Mouse (Mus musculus): ENCODE data around the gene Edil3. TPM values are rescaled to one million over a fixed set of nuclear protein-coding genes. Genes with fewer than 3 reads are reported as not detected.

The Edil3 gene
- polyA plus RNA-seq, 1 experiment = 0.30 TPM

- no peaks in the 10 kb centered on the region for H3K4me1 ChIP-seq (ENCODE audit: control insufficient read depth, insufficient read depth, insufficient read length, low read length)
- H3K4me3 ChIP-seq (ENCODE audit: low read depth, low read length) = no peak overlapping the region
- TF ChIP-seq CTCF (IDR thresholded peaks at IDR 0.05; ENCODE audit: extremely low read depth, insufficient read length, insufficient replicate concordance, low read depth, low read length) = no peak
- no peak for TF ChIP-seq POLR2A (IDR thresholded peaks at IDR 0.05; ENCODE audit: low read depth, low read length)
- 70% methylated on average over 4 of the region's 4 CpGs for WGBS
- no peaks in the 10 kb centered on the region for H3K27me3 ChIP-seq (ENCODE audit: control insufficient read depth, insufficient read depth, low read length)
- H3K36me3 ChIP-seq (ENCODE audit: control insufficient read depth, insufficient read depth, low read length) = no peaks in the 10 kb centered on the region
- H3K27ac ChIP-seq (ENCODE audit: insufficient read depth, low read depth, low read length) = no peak overlapping the region
These were observed 432.8 kb downstream of the Edil3 start for GRCm38 (mm10) chr13:89253990-89254642.

GRCm38 (mm10) chr13:89256906-89257305, 435.6 kb downstream of the Edil3 start:
- H3K27me3 ChIP-seq (ENCODE audit: control insufficient read depth, insufficient read depth, low read length) = no peaks in the 10 kb centered on the region
- no peaks in the 10 kb centered on the region for H3K4me1 ChIP-seq (ENCODE audit: control insufficient read depth, insufficient read depth, insufficient read length, low read length)
- TF ChIP-seq POLR2A (IDR thresholded peaks at IDR 0.05; ENCODE audit: low read depth, low read length) (no peak), CTCF (IDR thresholded peaks at IDR 0.05; ENCODE audit: extremely low read depth, insufficient read length, insufficient replicate concordance, low read depth, low read length) (no peak)
- no peak overlapping the region for H3K4me3 ChIP-seq (ENCODE audit: low read depth, low read length)
- H3K36me3 ChIP-seq (ENCODE audit: control insufficient read depth, insufficient read depth, low read length) = no peaks in the 10 kb centered on the region
- WGBS = 52% methylated on average over 1 of the region's 1 CpGs
- no peak overlapping the region for H3K27ac ChIP-seq (ENCODE audit: insufficient read depth, low read depth, low read length)

GRCm38 (mm10) chr13:89286696-89287305, 465.5 kb downstream of the Edil3 start:
- H3K27me3 ChIP-seq (ENCODE audit: control insufficient read depth, insufficient read depth, low read length) = no peaks in the 10 kb centered on the region
- WGBS = 72% methylated on average over 5 of the region's 5 CpGs
- no peaks in the 10 kb centered on the region for H3K4me1 ChIP-seq (ENCODE audit: control insufficient read depth, insufficient read depth, insufficient read length, low read length)
- no peaks in the 10 kb centered on the region for H3K36me3 ChIP-seq (ENCODE audit: control insufficient read depth, insufficient read depth, low read length)
- no peak overlapping the region for H3K27ac ChIP-seq (ENCODE audit: insufficient read depth, low read depth, low read length)
- no peak for TF ChIP-seq CTCF (IDR thresholded peaks at IDR 0.05; ENCODE audit: extremely low read depth, insufficient read length, insufficient replicate concordance, low read depth, low read length)
- TF ChIP-seq POLR2A (IDR thresholded peaks at IDR 0.05; ENCODE audit: low read depth, low read length) = no peak
- no peak overlapping the region for H3K4me3 ChIP-seq (ENCODE audit: low read depth, low read length)

- Histone ChIP-seq H3K4me1 (ENCODE audit: control insufficient read depth, insufficient read depth, insufficient read length, low read length) (no peaks in the 10 kb centered on the region), H3K36me3 (ENCODE audit: control insufficient read depth, insufficient read depth, low read length) (no peaks in the 10 kb centered on the region), H3K27ac (ENCODE audit: insufficient read depth, low read depth, low read length) (no peak overlapping the region), H3K27me3 (ENCODE audit: control insufficient read depth, insufficient read depth, low read length) (no peaks in the 10 kb centered on the region), H3K4me3 (ENCODE audit: low read depth, low read length) (no peak overlapping the region)
- 48% methylated on average over 4 of the region's 4 CpGs for WGBS
- TF ChIP-seq POLR2A (IDR thresholded peaks at IDR 0.05; ENCODE audit: low read depth, low read length) (no peak), CTCF (IDR thresholded peaks at IDR 0.05; ENCODE audit: extremely low read depth, insufficient read length, insufficient replicate concordance, low read depth, low read length) (no peak)
These were observed 466.9 kb downstream of the Edil3 start for GRCm38 (mm10) chr13:89288201-89288600.

GRCm38 (mm10) chr13:89321155-89321554, 499.9 kb downstream of the Edil3 start:
- H3K27me3 ChIP-seq (ENCODE audit: control insufficient read depth, insufficient read depth, low read length) = no peaks in the 10 kb centered on the region
- H3K36me3 ChIP-seq (ENCODE audit: control insufficient read depth, insufficient read depth, low read length) = no peaks in the 10 kb centered on the region
- no peaks in the 10 kb centered on the region for H3K4me1 ChIP-seq (ENCODE audit: control insufficient read depth, insufficient read depth, insufficient read length, low read length)
- TF ChIP-seq CTCF (IDR thresholded peaks at IDR 0.05; ENCODE audit: extremely low read depth, insufficient read length, insufficient replicate concordance, low read depth, low read length) = no peak
- no peak for TF ChIP-seq POLR2A (IDR thresholded peaks at IDR 0.05; ENCODE audit: low read depth, low read length)
- no peak overlapping the region for H3K27ac ChIP-seq (ENCODE audit: insufficient read depth, low read depth, low read length)
- no peak overlapping the region for H3K4me3 ChIP-seq (ENCODE audit: low read depth, low read length)
- WGBS = 60% methylated on average over 1 of the region's 1 CpGs

GRCm38 (mm10) chr13:89324282-89324681, 503.0 kb downstream of the Edil3 start:
- H3K27me3 ChIP-seq (ENCODE audit: control insufficient read depth, insufficient read depth, low read length) = no peaks in the 10 kb centered on the region
- no peak for TF ChIP-seq POLR2A (IDR thresholded peaks at IDR 0.05; ENCODE audit: low read depth, low read length)
- TF ChIP-seq CTCF (IDR thresholded peaks at IDR 0.05; ENCODE audit: extremely low read depth, insufficient read length, insufficient replicate concordance, low read depth, low read length) = no peak
- 68% methylated on average over 2 of the region's 2 CpGs for WGBS

GRCm38 (mm10) chr13:89334494-89334893, 513.2 kb downstream of the Edil3 start:
- H3K27me3 ChIP-seq (ENCODE audit: control insufficient read depth, insufficient read depth, low read length) = no peaks in the 10 kb centered on the region
- H3K4me3 ChIP-seq (ENCODE audit: low read depth, low read length) = no peak overlapping the region
- no peak for TF ChIP-seq POLR2A (IDR thresholded peaks at IDR 0.05; ENCODE audit: low read depth, low read length)
- no peak for TF ChIP-seq CTCF (IDR thresholded peaks at IDR 0.05; ENCODE audit: extremely low read depth, insufficient read length, insufficient replicate concordance, low read depth, low read length)
- WGBS = 66% methylated on average over 1 of the region's 1 CpGs
- no peaks in the 10 kb centered on the region for H3K4me1 ChIP-seq (ENCODE audit: control insufficient read depth, insufficient read depth, insufficient read length, low read length)
- no peak overlapping the region for H3K27ac ChIP-seq (ENCODE audit: insufficient read depth, low read depth, low read length)
- H3K36me3 ChIP-seq (ENCODE audit: control insufficient read depth, insufficient read depth, low read length) = no peaks in the 10 kb centered on the region

More at GRCm38 (mm10) chr13:89324282-89324681, 503.0 kb downstream of the Edil3 start:
- Histone ChIP-seq H3K4me3 (ENCODE audit: low read depth, low read length) (no peak overlapping the region), H3K27ac (ENCODE audit: insufficient read depth, low read depth, low read length) (no peak overlapping the region), H3K4me1 (ENCODE audit: control insufficient read depth, insufficient read depth, insufficient read length, low read length) (no peaks in the 10 kb centered on the region), H3K36me3 (ENCODE audit: control insufficient read depth, insufficient read depth, low read length) (no peaks in the 10 kb centered on the region)

Measured in small intestine, adult 2 months (tissue).